Comparison of ENCODE assay signal across 8 mouse cellular contexts in the genomic region with DNA sequence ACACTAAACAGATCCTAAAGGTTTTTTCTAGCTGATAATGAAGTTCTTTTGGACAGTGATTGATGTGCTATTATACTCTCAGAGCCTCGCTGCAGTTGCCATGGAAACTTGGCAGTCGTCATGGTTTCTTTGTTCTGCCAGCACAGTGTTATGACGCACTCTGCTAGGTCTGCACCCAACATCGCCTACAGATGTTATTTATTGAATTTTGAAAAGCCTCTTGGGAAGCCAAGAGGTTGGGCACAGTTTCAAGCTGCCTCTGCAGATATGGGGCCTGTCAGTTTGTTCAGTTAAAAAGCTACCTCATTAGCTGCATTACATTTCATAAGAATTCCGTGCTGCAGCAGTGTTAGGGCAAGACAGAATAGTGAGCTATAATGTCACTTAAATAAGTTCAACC.
DNase-seq lines count a peak whose midpoint lies in the region; ATAC-seq and TF ChIP-seq lines count a peak whose summit lies in the region.

No protein-coding gene starts in this region.

- H3K4me1 ChIP-seq in forebrain, embryonic 12.5 days = peaks cover 33% of the 10 kb centered on the region
- peaks cover 18% of the 10 kb centered on the region; the same call in 1 of the 2 replicates for H3K4me1 ChIP-seq in heart, postnatal 0 days (ENCODE audit: control insufficient read depth, insufficient read depth)
- H3K4me1 ChIP-seq in liver, postnatal 0 days (ENCODE audit: insufficient read depth) = no peaks in the 10 kb centered on the region
- H3K4me1 ChIP-seq in olfactory bulb, adult 2 months (ENCODE audit: control insufficient read depth, insufficient read depth, low read length) = 0 out of 2 replicates have a peak, but pooled peaks cover 4% of the 10 kb centered on the region

- peak overlapping the region; percentile 17 for H3K4me2 ChIP-seq in forebrain, embryonic 12.5 days
- no peak overlapping the region for H3K4me2 ChIP-seq in heart, postnatal 0 days (ENCODE audit: low read depth, low read length)
- H3K4me2 ChIP-seq in liver, postnatal 0 days (ENCODE audit: low read depth, low read length) = no peak overlapping the region

- H3K27ac ChIP-seq in forebrain, embryonic 12.5 days = peak overlapping the region; percentile 89
- H3K27ac ChIP-seq in heart, postnatal 0 days (ENCODE audit: low read depth) = peak overlapping the region; percentile 48; the same call in 1 of the 2 replicates
- no peak overlapping the region for H3K27ac ChIP-seq in liver, postnatal 0 days (ENCODE audit: low read depth)
- 0 out of 2 replicates have a peak overlapping the region, but pooled peaks have one; percentile 2 for H3K27ac ChIP-seq in olfactory bulb, adult 2 months (ENCODE audit: insufficient read depth, low read depth, low read length)

- no peak overlapping the region for H3K4me3 ChIP-seq in forebrain, embryonic 12.5 days (replicated peaks)
- H3K4me3 ChIP-seq in heart, postnatal 0 days (ENCODE audit: low read depth, low read length) = no peak overlapping the region
- no peak overlapping the region for H3K4me3 ChIP-seq in liver, postnatal 0 days (ENCODE audit: low read depth, low read length)
- H3K4me3 ChIP-seq in olfactory bulb, adult 2 months (ENCODE audit: insufficient read depth, low read depth, low read length) = no peak overlapping the region

- 3% methylated on average over 5 of the region's 5 CpGs for WGBS in forebrain, embryonic 12.5 days
- WGBS in heart, postnatal 0 days = 6% methylated on average over 5 of the region's 5 CpGs
- WGBS in liver, postnatal 0 days (ENCODE audit: insufficient replicate concordance) = 64% methylated on average over 5 of the region's 5 CpGs
- WGBS in olfactory bulb, adult 2 months = 3% methylated on average over 5 of the region's 5 CpGs

- no peak overlapping the region for H3K9ac ChIP-seq in forebrain, embryonic 12.5 days
- no peak overlapping the region for H3K9ac ChIP-seq in heart, postnatal 0 days (replicated peaks; ENCODE audit: low read depth, low read length)
- H3K9ac ChIP-seq in liver, postnatal 0 days (replicated peaks) = no peak overlapping the region

- H3K27me3 ChIP-seq in forebrain, embryonic 12.5 days = no peaks in the 10 kb centered on the region
- H3K27me3 ChIP-seq in heart, postnatal 0 days (ENCODE audit: control insufficient read depth, insufficient read depth, low read length) = no peaks in the 10 kb centered on the region
- no peaks in the 10 kb centered on the region for H3K27me3 ChIP-seq in liver, postnatal 0 days (ENCODE audit: insufficient read depth, low read length)

- no peak for TF ChIP-seq CTCF in heart, postnatal 0 days (IDR thresholded peaks at IDR 0.05; ENCODE audit: low read depth)
- no peak for TF ChIP-seq CTCF in liver, postnatal 0 days (IDR thresholded peaks at IDR 0.05; ENCODE audit: low read depth)
- TF ChIP-seq CTCF in olfactory bulb, adult 2 months (IDR thresholded peaks at IDR 0.05; ENCODE audit: insufficient read depth, low read depth, low read length) = no peak

- no peaks in the 10 kb centered on the region for H3K36me3 ChIP-seq in forebrain, embryonic 12.5 days (replicated peaks)
- H3K36me3 ChIP-seq in heart, postnatal 0 days (replicated peaks; ENCODE audit: control insufficient read depth, insufficient read depth, low read length) = 0 out of 2 replicates have a peak, but pooled peaks cover 4% of the 10 kb centered on the region
- H3K36me3 ChIP-seq in liver, postnatal 0 days (replicated peaks; ENCODE audit: insufficient read depth, low read length) = no peaks in the 10 kb centered on the region; the same call in 1 of the 2 replicates

- no peak for TF ChIP-seq POLR2A in olfactory bulb, adult 2 months (IDR thresholded peaks at IDR 0.05; ENCODE audit: insufficient read depth, low read depth, low read length)

- TF ChIP-seq EP300 in heart, postnatal 0 days (IDR thresholded peaks at IDR 0.05; ENCODE audit: low read depth) = peak; percentile 21; the same call in 1 of the 2 replicates
- no peak for TF ChIP-seq EP300 in liver, postnatal 0 days (IDR thresholded peaks at IDR 0.05; ENCODE audit: low read depth)

- peak; percentile 96 for ATAC-seq in forebrain, embryonic 12.5 days (ENCODE audit: low FRiP score)
- ATAC-seq in heart, postnatal 0 days (ENCODE audit: insufficient read depth, low read depth) = peak; percentile 90
- peak; percentile 40; the same call in 1 of the 2 replicates for ATAC-seq in liver, postnatal 0 days
- ATAC-seq in erythroblast, adult 5-6 weeks (replicated peaks; ENCODE audit: low FRiP score, poor library complexity, severe bottlenecking) = no peak

- no peaks in the 10 kb centered on the region for H3K9me3 ChIP-seq in forebrain, embryonic 12.5 days
- H3K9me3 ChIP-seq in heart, postnatal 0 days (replicated peaks; ENCODE audit: control insufficient read depth, low read length) = peaks cover 3% of the 10 kb centered on the region; the same call in 1 of the 2 replicates
- H3K9me3 ChIP-seq in liver, postnatal 0 days (ENCODE audit: low read length) = no peaks in the 10 kb centered on the region

- peak; percentile 22 for DNase-seq in CD4-positive helper T cell, adult 2 months (ENCODE audit: low read depth, low spot score)
- peak; percentile 87 to 90 for DNase-seq in adrenal gland, postnatal 36 days
- DNase-seq in heart, postnatal 0 days (ENCODE audit: low spot score) = peak; percentile 83
- DNase-seq in kidney, postnatal 14 days = peak; percentile 87
- DNase-seq in liver, postnatal 0 days = peak; percentile 35

Comparison
In these comparisons a context has a peak if more than half of its experiments do, and no peak if none do; other contexts are left out.
1. DNase-seq: peak in every context shown above with its lines; median percentile 88 in adrenal gland, postnatal 36 days; 87 in kidney, postnatal 14 days; 83 in heart, postnatal 0 days; 35 in liver, postnatal 0 days; 22 in CD4-positive helper T cell, adult 2 months.